Mouse (Mus musculus) olfactory bulb, adult 2 months (tissue): ENCODE measurements around the gene Crocc.

Experiments used
- CTCF ChIP-seq: fragments of 200-500 bp; IDR thresholded peaks from 2 replicates; pipeline ENCODE4 v1.5.1; 2012; ENCODE audit warnings: low read depth, mild to moderate bottlenecking, low read length, moderate library complexity; ENCODE audit not compliant: insufficient read depth
- POLR2A ChIP-seq: fragments of 200-500 bp; IDR thresholded peaks from 2 replicates; pipeline ENCODE4 v1.6.1; 2012; ENCODE audit warnings: mild to moderate bottlenecking, low read depth, low read length, moderate library complexity; ENCODE audit not compliant: insufficient read depth

DNA sequence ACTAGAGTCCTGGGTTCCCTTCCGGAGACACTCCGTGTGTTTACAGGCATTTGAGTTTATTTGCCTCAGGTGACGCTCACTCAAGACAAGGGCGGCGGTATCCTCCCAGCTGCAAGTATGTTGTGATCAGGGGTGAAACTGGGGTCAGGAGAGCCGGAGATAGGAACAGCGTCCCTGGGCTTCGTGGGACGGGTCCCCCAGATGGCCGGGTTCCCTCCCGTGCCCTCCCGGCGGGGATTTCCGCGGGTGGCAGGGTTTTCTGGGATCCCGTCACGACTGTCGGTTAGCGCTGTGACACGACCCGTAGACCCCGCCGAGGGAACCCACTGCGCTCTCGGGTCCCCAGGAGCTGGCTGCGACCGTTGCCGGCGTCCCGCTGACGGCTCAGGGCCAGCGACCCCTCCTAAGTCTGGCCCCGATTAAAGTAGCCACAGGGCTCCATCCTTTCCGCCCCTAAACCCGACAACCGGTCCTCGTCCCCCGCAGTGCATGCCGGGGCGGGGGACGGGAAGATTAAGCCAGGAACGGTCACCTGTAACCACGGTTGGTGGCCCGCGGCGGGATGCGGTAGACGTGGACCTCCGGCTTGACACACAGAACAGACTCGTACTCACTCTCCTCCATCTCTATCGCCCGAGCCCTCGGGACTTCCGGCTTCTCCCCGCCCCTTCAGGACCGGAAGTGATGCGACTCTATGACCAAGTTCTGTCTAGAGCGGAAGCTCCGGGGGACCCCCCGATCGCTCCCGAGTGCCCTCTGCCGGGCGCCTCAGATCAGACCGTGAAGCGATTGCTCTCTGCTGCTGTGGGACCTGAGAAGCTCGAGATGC, 17.5 kb upstream of the Crocc start, which contains the start of gene Necap2:
- TF ChIP-seq POLR2A: peak; percentile 94
- TF ChIP-seq CTCF: peak; percentile 79
